Mouse (Mus musculus): ENCODE measurements around the gene Akt1. TPM values are rescaled to one million over a fixed set of nuclear protein-coding genes. Genes with fewer than 3 reads are reported as not detected.
A peak's percentile ranks its signal among the peaks of the same experiment; 100 is the strongest.

The Akt1 gene
- polyA plus RNA-seq, 1 experiment, result 105 TPM

- TF ChIP-seq POLR2A (IDR thresholded peaks at IDR 0.05; ENCODE audit: low read depth, low read length) (no peak), CTCF (IDR thresholded peaks at IDR 0.05; ENCODE audit: extremely low read depth, insufficient read depth, insufficient read length, insufficient replicate concordance) (no peak)
- 71% methylated on average over 3 of the region's 3 CpGs for WGBS
- peaks cover 22% of the 10 kb centered on the region for H3K4me1 ChIP-seq (ENCODE audit: control insufficient read depth, insufficient read depth, insufficient read length)
- H3K4me3 ChIP-seq (ENCODE audit: extremely low read depth, insufficient read depth, insufficient read length), result no peak overlapping the region
- DNase-seq (ENCODE audit: low read depth in 1 of 2, low spot score in 2 of 2), result no peak
- no peaks in the 10 kb centered on the region for H3K27me3 ChIP-seq (ENCODE audit: control insufficient read depth, insufficient read depth, low read length)
- H3K36me3 ChIP-seq (ENCODE audit: control insufficient read depth, insufficient read depth, low read length), result no peaks in the 10 kb centered on the region
- H3K27ac ChIP-seq (ENCODE audit: insufficient read depth, low read length), result no peak overlapping the region
Measured at GRCm38 (mm10) chr12:112621900-112622299, 52.8 kb downstream of the Akt1 start.

GRCm38 (mm10) chr12:112620354-112621061, 54.2 kb downstream of the Akt1 start:
- 10% methylated on average over 16 of the region's 16 CpGs for WGBS
- DNase-seq (ENCODE audit: low read depth in 1 of 2, low spot score in 2 of 2), result no peak
- Histone ChIP-seq H3K36me3 (ENCODE audit: control insufficient read depth, insufficient read depth, low read length) (no peaks in the 10 kb centered on the region), H3K27me3 (ENCODE audit: control insufficient read depth, insufficient read depth, low read length) (no peaks in the 10 kb centered on the region), H3K4me3 (ENCODE audit: extremely low read depth, insufficient read depth, insufficient read length) (peak overlapping the region; percentile 84), H3K4me1 (ENCODE audit: control insufficient read depth, insufficient read depth, insufficient read length) (peaks cover 23% of the 10 kb centered on the region), H3K27ac (ENCODE audit: insufficient read depth, low read length) (peak overlapping the region; percentile 91)
- TF ChIP-seq CTCF (IDR thresholded peaks at IDR 0.05; ENCODE audit: extremely low read depth, insufficient read depth, insufficient read length, insufficient replicate concordance) (no peak), POLR2A (IDR thresholded peaks at IDR 0.05; ENCODE audit: low read depth, low read length) (no peak)

GRCm38 (mm10) chr12:112619686-112620353, 54.9 kb downstream of the Akt1 start, which contains the start of gene Adssl1:
Gene Adssl1, plus strand, starts transcription at chr12:112620045.
- H3K4me1 ChIP-seq (ENCODE audit: control insufficient read depth, insufficient read depth, insufficient read length), result peaks cover 23% of the 10 kb centered on the region
- no peaks in the 10 kb centered on the region for H3K27me3 ChIP-seq (ENCODE audit: control insufficient read depth, insufficient read depth, low read length)
- H3K4me3 ChIP-seq (ENCODE audit: extremely low read depth, insufficient read depth, insufficient read length), result peak within 1 kb of the TSS; percentile 84
- peak within 1 kb of the TSS; percentile 91 for H3K27ac ChIP-seq (ENCODE audit: insufficient read depth, low read length)
- H3K36me3 ChIP-seq (ENCODE audit: control insufficient read depth, insufficient read depth, low read length), result no peaks in the 10 kb centered on the region
- peak in 1 of 2 experiments; percentile 57 for DNase-seq (ENCODE audit: low read depth in 1 of 2, low spot score in 2 of 2)
- no peak for TF ChIP-seq CTCF (IDR thresholded peaks at IDR 0.05; ENCODE audit: extremely low read depth, insufficient read depth, insufficient read length, insufficient replicate concordance)
- peak; percentile 62; the same call in 1 of the 2 replicates for TF ChIP-seq POLR2A (IDR thresholded peaks at IDR 0.05; ENCODE audit: low read depth, low read length)
- WGBS, result under 1% methylated on average over 55 of the region's 56 CpGs

DNA sequence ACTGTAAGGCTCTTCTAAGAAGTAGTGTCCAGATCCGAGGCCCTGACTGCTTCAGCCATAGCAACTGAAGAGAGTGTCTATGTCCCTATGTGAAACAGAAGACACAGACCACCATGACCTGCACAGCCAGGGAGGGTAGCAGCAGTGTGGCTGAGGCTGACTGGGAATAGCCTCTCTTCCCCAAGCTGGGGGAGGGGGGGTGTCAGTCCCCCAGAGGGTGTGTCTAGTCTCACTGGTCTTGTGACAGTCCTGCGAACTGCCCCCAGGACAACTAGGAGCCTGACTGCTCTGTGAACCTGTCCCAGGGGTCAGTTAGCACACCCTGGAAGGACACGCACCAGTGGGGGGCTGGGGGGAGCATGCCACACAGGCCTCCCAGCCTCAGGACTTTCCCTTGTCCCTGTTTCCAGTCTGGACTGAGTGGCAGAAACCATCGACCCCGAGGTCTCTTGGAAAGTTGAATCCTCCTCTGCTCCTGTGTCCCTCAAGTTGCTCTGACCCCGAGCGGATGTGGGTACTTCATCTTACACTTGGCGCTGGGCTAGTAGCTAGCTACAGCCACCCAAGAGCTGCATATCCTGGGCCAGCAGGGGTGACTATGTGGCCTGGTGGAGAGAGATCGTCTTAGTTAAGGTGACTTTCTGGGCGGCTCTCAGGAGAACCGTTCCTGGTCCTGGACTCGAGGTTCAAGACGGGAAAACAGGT, 55.6 kb downstream of the Akt1 start:
- no peak for TF ChIP-seq POLR2A (IDR thresholded peaks at IDR 0.05; ENCODE audit: low read depth, low read length)
- TF ChIP-seq CTCF (IDR thresholded peaks at IDR 0.05; ENCODE audit: extremely low read depth, insufficient read depth, insufficient read length, insufficient replicate concordance), result no peak
- H3K4me3 ChIP-seq (ENCODE audit: extremely low read depth, insufficient read depth, insufficient read length), result peak overlapping the region; percentile 84; the same call in 1 of the 2 replicates
- no peaks in the 10 kb centered on the region for H3K27me3 ChIP-seq (ENCODE audit: control insufficient read depth, insufficient read depth, low read length)
- no peaks in the 10 kb centered on the region for H3K36me3 ChIP-seq (ENCODE audit: control insufficient read depth, insufficient read depth, low read length)
- DNase-seq (ENCODE audit: low read depth in 1 of 2, low spot score in 2 of 2), result peak in 1 of 2 experiments; percentile 44
- WGBS, result 8% methylated on average over 13 of the region's 13 CpGs
- peak overlapping the region; percentile 91 for H3K27ac ChIP-seq (ENCODE audit: insufficient read depth, low read length)
- peaks cover 23% of the 10 kb centered on the region for H3K4me1 ChIP-seq (ENCODE audit: control insufficient read depth, insufficient read depth, insufficient read length)

GRCm38 (mm10) chr12:112617898-112618380, 56.7 kb downstream of the Akt1 start:
- H3K36me3 ChIP-seq (ENCODE audit: control insufficient read depth, insufficient read depth, low read length), result no peaks in the 10 kb centered on the region
- DNase-seq (ENCODE audit: low read depth in 1 of 2, low spot score in 2 of 2), result peak; percentile 79 to 81
- H3K27ac ChIP-seq (ENCODE audit: insufficient read depth, low read length), result peak overlapping the region; percentile 91
- H3K27me3 ChIP-seq (ENCODE audit: control insufficient read depth, insufficient read depth, low read length), result no peaks in the 10 kb centered on the region
- H3K4me1 ChIP-seq (ENCODE audit: control insufficient read depth, insufficient read depth, insufficient read length), result peaks cover 23% of the 10 kb centered on the region
- no peak overlapping the region for H3K4me3 ChIP-seq (ENCODE audit: extremely low read depth, insufficient read depth, insufficient read length)
- 7% methylated on average over 8 of the region's 8 CpGs for WGBS
- TF ChIP-seq CTCF (IDR thresholded peaks at IDR 0.05; ENCODE audit: extremely low read depth, insufficient read depth, insufficient read length, insufficient replicate concordance), result peak; percentile 75; the same call in 1 of the 2 replicates
- TF ChIP-seq POLR2A (IDR thresholded peaks at IDR 0.05; ENCODE audit: low read depth, low read length), result no peak

GRCm38 (mm10) chr12:112617184-112617583, 57.5 kb downstream of the Akt1 start:
- H3K27ac ChIP-seq (ENCODE audit: insufficient read depth, low read length), result peak overlapping the region; percentile 54

More at GRCm38 (mm10) chr12:112617184-112617583, 57.5 kb downstream of the Akt1 start:
- Histone ChIP-seq H3K4me1 (ENCODE audit: control insufficient read depth, insufficient read depth, insufficient read length) (peaks cover 23% of the 10 kb centered on the region), H3K36me3 (ENCODE audit: control insufficient read depth, insufficient read depth, low read length) (no peaks in the 10 kb centered on the region), H3K4me3 (ENCODE audit: extremely low read depth, insufficient read depth, insufficient read length) (no peak overlapping the region), H3K27me3 (ENCODE audit: control insufficient read depth, insufficient read depth, low read length) (no peaks in the 10 kb centered on the region)
- TF ChIP-seq POLR2A (IDR thresholded peaks at IDR 0.05; ENCODE audit: low read depth, low read length) (no peak), CTCF (IDR thresholded peaks at IDR 0.05; ENCODE audit: extremely low read depth, insufficient read depth, insufficient read length, insufficient replicate concordance) (no peak)
- WGBS, result 10% methylated on average over 11 of the region's 11 CpGs
- DNase-seq (ENCODE audit: low read depth in 1 of 2, low spot score in 2 of 2), result peak; percentile 43 to 49
